Mouse (Mus musculus): ENCODE measurements around the gene Gpr183.

Gpr183 gene

GRCm38 (mm10) chr14:121904754-121905153 lies 60.2 kb downstream of the Gpr183 start:
- DNase-seq (ENCODE audit: extremely low read depth, low read depth) = no peak

- DNase-seq (ENCODE audit: extremely low read depth, low read depth) = no peak
Observed at GRCm38 (mm10) chr14:121903381-121903876, 61.6 kb downstream of the Gpr183 start.

Measured in MEL-GATA-1-ER (cell line).